Mouse (Mus musculus): Measurements from ENCODE around the gene Kri1. TPM values are rescaled to one million over a fixed set of nuclear protein-coding genes. Genes with fewer than 3 reads are reported as not detected.

Kri1 gene
- total and polyA plus RNA-seq, 2 experiments from 2014 or later: 10.9 to 15.3 TPM

DNA sequence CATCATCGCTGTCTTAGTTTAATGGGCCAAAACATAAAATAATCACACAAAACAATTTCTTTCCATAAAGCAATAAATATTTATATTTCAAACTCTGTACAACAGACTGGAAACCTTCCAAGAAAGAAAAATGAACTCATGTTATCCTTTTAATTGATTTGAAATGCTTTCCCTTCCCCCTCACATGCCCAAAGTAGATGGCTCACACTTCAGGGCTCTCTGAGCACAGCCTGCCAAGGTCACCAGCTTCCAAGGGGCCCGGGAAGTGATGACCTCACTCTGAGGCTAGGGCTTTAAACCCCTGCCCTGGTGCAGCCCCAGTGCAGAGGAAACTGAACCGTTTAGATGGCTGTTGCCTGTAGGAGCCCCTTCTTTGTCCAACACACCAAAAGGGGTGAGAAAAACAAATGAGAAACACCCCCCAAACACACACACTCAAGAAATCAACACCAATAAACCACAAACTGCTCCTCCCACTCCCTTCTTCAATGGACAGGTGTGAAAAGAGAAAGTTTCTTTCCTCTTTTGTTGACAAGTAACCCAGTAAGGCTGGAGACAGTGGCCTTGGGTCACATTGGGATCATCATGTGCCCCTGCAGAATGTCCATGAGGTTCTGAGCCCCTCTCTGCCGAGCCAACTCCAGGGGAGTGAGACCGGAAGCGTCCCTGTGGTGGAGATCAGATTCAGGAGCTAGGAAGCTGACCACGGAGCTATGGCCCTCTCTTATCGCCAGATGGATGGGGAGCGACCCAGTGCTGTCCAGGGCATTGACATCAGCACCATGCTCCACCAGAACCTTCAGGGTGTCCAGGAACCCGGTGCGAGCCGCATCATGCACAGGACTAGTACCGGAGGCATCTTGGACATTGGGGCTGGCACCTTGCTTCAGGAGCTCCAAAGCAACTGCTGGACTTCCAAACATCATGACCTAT, 901 bp upstream of the Kri1 start:
- H3K9ac ChIP-seq (replicated peaks; ENCODE audit: low read length): peak overlapping the region; percentile 76
- TF ChIP-seq CTCF (IDR thresholded peaks at IDR 0.05; ENCODE audit: low read depth): no peak
- H3K27me3 ChIP-seq (ENCODE audit: insufficient read depth, low read length): no peaks in the 10 kb centered on the region
- DNase-seq (ENCODE audit: low spot score): peak; percentile 38
- peak overlapping the region; percentile 91 for H3K27ac ChIP-seq
- peak overlapping the region; percentile 85 for H3K4me2 ChIP-seq (ENCODE audit: low read depth, low read length)
- H3K4me3 ChIP-seq (ENCODE audit: low read length): peak overlapping the region; percentile 76
- WGBS: 75% methylated on average over 13 of the region's 13 CpGs
- peaks cover 4% of the 10 kb centered on the region; the same call in 1 of the 2 replicates for H3K36me3 ChIP-seq (ENCODE audit: insufficient read depth, low read length)
- no peaks in the 10 kb centered on the region for H3K9me3 ChIP-seq (ENCODE audit: low read length)
- no peak for ATAC-seq
- peaks cover 18% of the 10 kb centered on the region for H3K4me1 ChIP-seq (ENCODE audit: insufficient read depth, low read length)

DNA sequence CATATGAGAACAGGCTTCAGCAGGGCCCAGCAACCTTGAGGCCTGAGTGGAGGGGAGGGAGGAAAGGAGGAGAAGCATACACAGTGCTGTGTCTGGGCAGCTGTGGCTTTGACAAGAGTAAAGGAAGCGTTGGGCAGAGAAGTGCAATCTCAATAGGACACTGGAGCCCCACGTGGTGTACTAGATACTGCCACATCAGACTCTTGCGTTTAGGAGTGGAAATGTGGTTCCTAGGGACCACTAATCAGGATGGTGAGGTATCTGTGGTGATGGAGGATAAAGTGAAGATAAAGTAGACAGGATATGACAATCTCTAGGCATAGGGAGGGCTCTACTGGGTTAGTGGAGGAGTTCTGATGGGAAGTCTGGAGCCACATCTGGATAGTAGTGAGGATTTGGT, 1.0 kb downstream of the Kri1 start:
- DNase-seq (ENCODE audit: low spot score) (no peak), ATAC-seq (no peak)
- H3K9me3 ChIP-seq (ENCODE audit: low read length): no peaks in the 10 kb centered on the region
- peaks cover 9% of the 10 kb centered on the region for H3K36me3 ChIP-seq (ENCODE audit: insufficient read depth, low read length)
- peak overlapping the region; percentile 85 for H3K4me2 ChIP-seq (ENCODE audit: low read depth, low read length)
- WGBS: 62% methylated on average over 3 of the region's 3 CpGs
- peak overlapping the region; percentile 76 for H3K4me3 ChIP-seq (ENCODE audit: low read length)
- peak overlapping the region; percentile 76 for H3K9ac ChIP-seq (replicated peaks; ENCODE audit: low read length)
- no peak for TF ChIP-seq CTCF (IDR thresholded peaks at IDR 0.05; ENCODE audit: low read depth)
- peaks cover 18% of the 10 kb centered on the region for H3K4me1 ChIP-seq (ENCODE audit: insufficient read depth, low read length)
- peak overlapping the region; percentile 91; the same call in 1 of the 2 replicates for H3K27ac ChIP-seq
- no peaks in the 10 kb centered on the region for H3K27me3 ChIP-seq (ENCODE audit: insufficient read depth, low read length)

DNA sequence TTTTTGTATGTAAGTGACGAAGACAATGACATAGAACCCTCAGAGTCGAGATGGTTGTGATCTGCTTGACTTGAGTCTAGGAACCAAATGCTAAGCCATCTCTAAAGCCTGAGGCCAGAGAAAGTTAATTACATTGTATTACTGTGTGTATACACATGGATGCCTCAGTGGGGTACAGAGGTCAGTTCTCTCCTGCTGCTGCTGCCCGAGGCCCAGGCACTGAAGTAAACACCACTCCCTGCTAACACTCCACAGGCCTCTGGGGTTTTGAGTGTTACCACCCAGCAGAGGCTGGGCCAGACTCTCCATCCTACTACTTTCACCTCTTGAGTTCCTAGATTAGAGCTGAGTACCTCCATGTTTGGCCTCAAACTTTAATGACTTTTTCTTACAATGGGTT, 3.8 kb downstream of the Kri1 start:
- H3K9ac ChIP-seq (replicated peaks; ENCODE audit: low read length): no peak overlapping the region
- no peak overlapping the region for H3K4me2 ChIP-seq (ENCODE audit: low read depth, low read length)
- ATAC-seq (no peak), DNase-seq (ENCODE audit: low spot score) (no peak)
- peaks cover 11% of the 10 kb centered on the region for H3K4me1 ChIP-seq (ENCODE audit: insufficient read depth, low read length)
- H3K27me3 ChIP-seq (ENCODE audit: insufficient read depth, low read length): no peaks in the 10 kb centered on the region
- TF ChIP-seq CTCF (IDR thresholded peaks at IDR 0.05; ENCODE audit: low read depth): no peak
- H3K36me3 ChIP-seq (ENCODE audit: insufficient read depth, low read length): peaks cover 28% of the 10 kb centered on the region
- WGBS: 89% methylated on average over 3 of the region's 3 CpGs
- no peak overlapping the region for H3K4me3 ChIP-seq (ENCODE audit: low read length)
- no peak overlapping the region for H3K27ac ChIP-seq
- H3K9me3 ChIP-seq (ENCODE audit: low read length): no peaks in the 10 kb centered on the region

DNA sequence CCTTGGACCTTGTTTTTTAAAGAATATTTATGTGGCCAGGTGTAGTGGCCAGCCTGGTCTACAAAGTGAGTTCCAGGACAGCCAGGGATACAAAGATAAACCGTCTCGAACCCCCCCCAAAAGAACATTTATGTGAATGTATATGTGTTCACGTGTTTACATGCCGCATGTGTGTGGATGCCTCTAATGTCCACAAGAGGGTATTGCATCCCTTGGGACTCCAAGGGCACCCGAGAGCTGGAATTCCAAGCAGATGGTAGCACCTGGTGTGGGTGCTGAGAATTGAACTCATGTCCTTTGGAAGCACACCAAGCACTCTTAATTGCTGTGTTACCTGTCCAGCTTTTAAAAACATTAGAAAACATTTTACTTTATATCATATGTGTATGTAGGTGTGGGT, 4.2 kb downstream of the Kri1 start:
- Histone ChIP-seq H3K27ac (no peak overlapping the region), H3K9me3 (ENCODE audit: low read length) (no peaks in the 10 kb centered on the region), H3K36me3 (ENCODE audit: insufficient read depth, low read length) (peaks cover 28% of the 10 kb centered on the region), H3K4me2 (ENCODE audit: low read depth, low read length) (no peak overlapping the region), H3K4me3 (ENCODE audit: low read length) (no peak overlapping the region), H3K4me1 (ENCODE audit: insufficient read depth, low read length) (peaks cover 8% of the 10 kb centered on the region), H3K9ac (replicated peaks; ENCODE audit: low read length) (no peak overlapping the region), H3K27me3 (ENCODE audit: insufficient read depth, low read length) (no peaks in the 10 kb centered on the region)
- no peak for DNase-seq (ENCODE audit: low spot score)
- TF ChIP-seq CTCF (IDR thresholded peaks at IDR 0.05; ENCODE audit: low read depth): peak; percentile 30; the same call in 1 of the 2 replicates
- no peak for ATAC-seq
- 90% methylated on average over 5 of the region's 5 CpGs for WGBS

DNA sequence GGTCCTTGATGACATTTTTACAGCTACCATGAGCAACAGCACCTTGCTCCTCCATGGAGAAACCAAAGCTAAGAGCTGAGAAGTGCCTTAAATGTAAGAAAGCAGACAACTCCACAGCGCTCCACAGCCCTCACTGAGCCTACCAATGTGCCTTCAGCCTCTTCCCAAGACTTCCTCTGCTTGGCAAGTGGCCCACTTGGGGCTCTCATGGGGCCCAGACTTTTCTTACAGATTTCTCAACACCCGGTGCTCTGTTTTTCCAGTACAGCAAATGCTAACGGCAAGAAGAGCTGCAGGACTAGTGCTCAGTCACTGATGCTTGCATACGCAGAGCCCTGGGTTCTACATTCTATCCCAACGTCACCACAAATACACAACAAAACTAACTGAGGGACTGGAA, 10.0 kb downstream of the Kri1 start:
- no peak overlapping the region for H3K4me3 ChIP-seq (ENCODE audit: low read length)
- no peak overlapping the region for H3K4me2 ChIP-seq (ENCODE audit: low read depth, low read length)
- no peak overlapping the region for H3K9ac ChIP-seq (replicated peaks; ENCODE audit: low read length)
- no peaks in the 10 kb centered on the region for H3K9me3 ChIP-seq (ENCODE audit: low read length)
- H3K27me3 ChIP-seq (ENCODE audit: insufficient read depth, low read length): no peaks in the 10 kb centered on the region
- TF ChIP-seq CTCF (IDR thresholded peaks at IDR 0.05; ENCODE audit: low read depth): no peak
- DNase-seq (ENCODE audit: low spot score): no peak
- 91% methylated on average over 5 of the region's 5 CpGs for WGBS
- H3K36me3 ChIP-seq (ENCODE audit: insufficient read depth, low read length): peaks cover 66% of the 10 kb centered on the region
- ATAC-seq: no peak
- no peaks in the 10 kb centered on the region for H3K4me1 ChIP-seq (ENCODE audit: insufficient read depth, low read length)
- no peak overlapping the region for H3K27ac ChIP-seq

DNA sequence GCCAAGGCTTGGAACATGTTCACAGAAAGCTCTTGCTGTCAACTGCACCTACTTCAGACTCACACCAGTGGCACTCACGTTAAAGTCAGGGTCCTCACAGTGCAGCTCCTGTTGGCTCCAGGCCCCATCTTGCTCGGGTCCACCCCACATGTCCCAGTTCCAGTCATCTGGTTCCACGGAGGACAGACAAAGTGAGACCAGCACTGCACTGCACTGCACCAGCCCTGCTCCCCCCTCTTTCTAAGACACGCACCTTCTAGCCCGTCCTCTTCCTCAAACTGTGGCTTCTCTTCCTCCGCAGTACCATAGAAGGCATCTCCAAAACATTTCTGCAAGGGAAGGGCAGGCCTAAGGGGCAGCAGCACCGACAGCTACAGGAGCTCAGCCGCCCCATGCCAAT, 11.5 kb downstream of the Kri1 start:
- Histone ChIP-seq H3K9ac (replicated peaks; ENCODE audit: low read length) (no peak overlapping the region), H3K36me3 (ENCODE audit: insufficient read depth, low read length) (peaks cover 74% of the 10 kb centered on the region), H3K27ac (no peak overlapping the region), H3K27me3 (ENCODE audit: insufficient read depth, low read length) (no peaks in the 10 kb centered on the region), H3K4me1 (ENCODE audit: insufficient read depth, low read length) (no peaks in the 10 kb centered on the region), H3K4me2 (ENCODE audit: low read depth, low read length) (no peak overlapping the region), H3K9me3 (ENCODE audit: low read length) (no peaks in the 10 kb centered on the region), H3K4me3 (ENCODE audit: low read length) (no peak overlapping the region)
- DNase-seq (ENCODE audit: low spot score) (no peak), ATAC-seq (no peak)
- TF ChIP-seq CTCF (IDR thresholded peaks at IDR 0.05; ENCODE audit: low read depth): no peak
- 89% methylated on average over 8 of the region's 8 CpGs for WGBS

DNA sequence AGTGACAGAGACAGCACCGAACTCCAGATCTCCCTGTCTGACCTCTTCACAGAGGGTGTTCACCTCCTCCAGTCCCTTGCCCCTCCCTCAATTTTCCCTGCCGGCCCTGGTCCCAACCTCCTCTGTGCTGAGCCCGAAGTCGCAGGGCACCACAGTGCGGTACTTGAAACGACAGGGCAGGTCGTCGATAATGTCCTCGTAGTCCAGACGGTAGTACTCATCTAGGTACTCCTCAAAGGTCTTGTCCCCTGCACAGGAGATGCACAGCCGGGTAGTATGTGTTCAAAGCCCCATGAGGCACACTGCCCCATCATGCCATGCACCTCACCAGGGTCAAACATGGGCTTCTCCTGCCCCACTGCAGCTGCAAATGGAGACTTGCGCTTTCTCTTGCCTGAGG, 12.0 kb downstream of the Kri1 start:
- Histone ChIP-seq H3K9me3 (ENCODE audit: low read length) (no peaks in the 10 kb centered on the region), H3K9ac (replicated peaks; ENCODE audit: low read length) (no peak overlapping the region), H3K36me3 (ENCODE audit: insufficient read depth, low read length) (peaks cover 74% of the 10 kb centered on the region), H3K27ac (no peak overlapping the region), H3K4me3 (ENCODE audit: low read length) (no peak overlapping the region), H3K27me3 (ENCODE audit: insufficient read depth, low read length) (no peaks in the 10 kb centered on the region), H3K4me1 (ENCODE audit: insufficient read depth, low read length) (no peaks in the 10 kb centered on the region), H3K4me2 (ENCODE audit: low read depth, low read length) (no peak overlapping the region)
- 88% methylated on average over 12 of the region's 12 CpGs for WGBS
- no peak for ATAC-seq
- DNase-seq (ENCODE audit: low spot score): no peak
- no peak for TF ChIP-seq CTCF (IDR thresholded peaks at IDR 0.05; ENCODE audit: low read depth)
